Mouse (Mus musculus): ENCODE measurements at regions not wholly inside any gene's neighbourhood (a gene's known extent, or its start where the extent isn't known, plus 50 kb on each side); places are given as distances from the start of the nearest gene placed in this dataset.

DNA sequence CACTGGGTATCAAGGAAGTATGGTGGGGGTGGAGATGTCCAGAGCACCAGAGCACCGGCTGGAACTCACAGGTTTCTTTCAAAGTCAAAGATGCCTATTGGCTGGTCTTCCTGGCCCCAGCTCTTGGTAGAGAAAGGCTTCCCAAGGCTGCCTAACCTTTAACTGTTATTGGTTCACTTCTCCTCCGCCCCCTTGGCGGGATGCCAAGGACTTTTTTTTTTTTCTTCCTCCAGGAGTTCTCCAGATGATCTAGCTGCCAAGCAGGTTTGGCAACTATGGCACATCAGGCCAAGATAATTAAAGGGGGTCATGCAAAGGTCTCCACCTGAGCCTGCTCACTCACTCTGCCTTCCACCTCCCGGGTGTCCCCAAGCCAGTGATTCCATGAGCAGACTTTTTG lies 67.5 kb downstream of the Sc5d start:
- DNase-seq: peak in 1 of 2 experiments; percentile 41
- TF ChIP-seq CTCF (IDR thresholded peaks at IDR 0.05; ENCODE audit: borderline replicate concordance, insufficient read depth, low read depth, low read length) (no peak), POLR2A (IDR thresholded peaks at IDR 0.05; ENCODE audit: borderline replicate concordance, insufficient read depth, low read length) (no peak)
- no peak overlapping the region for H3K4me3 ChIP-seq (replicated peaks; ENCODE audit: insufficient read depth, low read depth, low read length)
- H3K27ac ChIP-seq (ENCODE audit: insufficient read depth, low read length): no peak overlapping the region
- H3K4me1 ChIP-seq (ENCODE audit: control insufficient read depth, insufficient read depth, low read length): peaks cover 3% of the 10 kb centered on the region
- 68% methylated on average over 4 of the region's 4 CpGs for WGBS
- no peaks in the 10 kb centered on the region for H3K27me3 ChIP-seq (ENCODE audit: control insufficient read depth, insufficient read depth, low read length)

DNA sequence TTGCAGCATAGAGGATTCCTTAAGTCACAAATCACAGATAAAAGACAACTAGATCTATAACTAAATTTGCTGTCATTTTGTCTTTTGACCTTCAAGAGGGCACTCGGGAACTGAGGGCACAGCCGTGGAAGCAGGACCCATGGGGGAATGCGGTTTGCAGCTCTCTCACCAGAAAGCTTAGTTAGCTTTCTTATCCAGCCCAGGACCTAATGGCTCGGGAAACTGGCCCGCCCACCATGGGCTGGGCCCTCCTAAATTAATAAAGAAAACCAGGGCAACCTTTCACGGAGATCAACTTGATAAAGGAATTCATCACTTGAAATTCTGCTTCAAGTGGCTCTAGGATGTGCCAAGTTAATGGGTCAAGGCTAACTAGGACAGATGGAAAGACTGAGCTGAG lies 67.9 kb downstream of the Sc5d start:
- Histone ChIP-seq H3K4me3 (replicated peaks; ENCODE audit: insufficient read depth, low read depth, low read length) (no peak overlapping the region), H3K27me3 (ENCODE audit: control insufficient read depth, insufficient read depth, low read length) (no peaks in the 10 kb centered on the region), H3K27ac (ENCODE audit: insufficient read depth, low read length) (no peak overlapping the region), H3K4me1 (ENCODE audit: control insufficient read depth, insufficient read depth, low read length) (peaks cover 3% of the 10 kb centered on the region)
- no peak for DNase-seq
- 90% methylated on average over 6 of the region's 6 CpGs for WGBS
- TF ChIP-seq POLR2A (IDR thresholded peaks at IDR 0.05; ENCODE audit: borderline replicate concordance, insufficient read depth, low read length): no peak
- TF ChIP-seq CTCF (IDR thresholded peaks at IDR 0.05; ENCODE audit: borderline replicate concordance, insufficient read depth, low read depth, low read length): no peak

- Histone ChIP-seq H3K4me1 (ENCODE audit: control insufficient read depth, insufficient read depth, low read length) (peaks cover 3% of the 10 kb centered on the region), H3K4me3 (replicated peaks; ENCODE audit: insufficient read depth, low read depth, low read length) (no peak overlapping the region), H3K27me3 (ENCODE audit: control insufficient read depth, insufficient read depth, low read length) (no peaks in the 10 kb centered on the region), H3K27ac (ENCODE audit: insufficient read depth, low read length) (no peak overlapping the region)
- 89% methylated on average over 8 of the region's 8 CpGs for WGBS
- no peak for DNase-seq
- no peak for TF ChIP-seq POLR2A (IDR thresholded peaks at IDR 0.05; ENCODE audit: borderline replicate concordance, insufficient read depth, low read length)
- no peak for TF ChIP-seq CTCF (IDR thresholded peaks at IDR 0.05; ENCODE audit: borderline replicate concordance, insufficient read depth, low read depth, low read length)
Measured at GRCm38 (mm10) chr9:42195651-42196050, 68.4 kb downstream of the Sc5d start.

DNA sequence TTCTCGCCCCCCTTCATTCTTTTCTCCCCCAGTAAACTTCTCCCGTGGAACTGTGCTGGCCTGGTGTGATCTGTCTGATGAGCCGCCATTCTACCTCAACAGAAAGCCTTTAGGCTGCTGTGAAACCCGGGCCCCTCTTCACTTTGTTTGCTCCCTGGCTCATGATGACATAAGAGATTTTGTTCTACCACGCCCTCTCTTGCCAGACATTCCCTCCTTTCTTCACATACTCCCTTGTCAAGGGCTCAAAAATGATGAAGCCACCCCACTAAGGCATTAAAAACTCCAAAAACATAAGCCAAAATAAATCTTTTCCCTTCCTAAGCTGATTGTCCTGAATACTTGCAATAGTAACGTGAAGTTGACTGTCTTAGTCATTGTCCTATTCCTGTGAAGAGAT lies 69.1 kb downstream of the Sc5d start:
- no peak for DNase-seq
- H3K27me3 ChIP-seq (ENCODE audit: control insufficient read depth, insufficient read depth, low read length): no peaks in the 10 kb centered on the region
- WGBS: 95% methylated on average over 6 of the region's 6 CpGs
- TF ChIP-seq POLR2A (IDR thresholded peaks at IDR 0.05; ENCODE audit: borderline replicate concordance, insufficient read depth, low read length): no peak
- no peak for TF ChIP-seq CTCF (IDR thresholded peaks at IDR 0.05; ENCODE audit: borderline replicate concordance, insufficient read depth, low read depth, low read length)
- no peak overlapping the region for H3K27ac ChIP-seq (ENCODE audit: insufficient read depth, low read length)
- H3K4me1 ChIP-seq (ENCODE audit: control insufficient read depth, insufficient read depth, low read length): peaks cover 3% of the 10 kb centered on the region
- no peak overlapping the region for H3K4me3 ChIP-seq (replicated peaks; ENCODE audit: insufficient read depth, low read depth, low read length)

GRCm38 (mm10) chr9:42194176-42194575 lies 69.9 kb downstream of the Sc5d start:
- DNase-seq: no peak
- Histone ChIP-seq H3K4me1 (ENCODE audit: control insufficient read depth, insufficient read depth, low read length) (peaks cover 5% of the 10 kb centered on the region), H3K27me3 (ENCODE audit: control insufficient read depth, insufficient read depth, low read length) (no peaks in the 10 kb centered on the region), H3K4me3 (replicated peaks; ENCODE audit: insufficient read depth, low read depth, low read length) (no peak overlapping the region), H3K27ac (ENCODE audit: insufficient read depth, low read length) (no peak overlapping the region)
- no peak for TF ChIP-seq CTCF (IDR thresholded peaks at IDR 0.05; ENCODE audit: borderline replicate concordance, insufficient read depth, low read depth, low read length)
- no peak for TF ChIP-seq POLR2A (IDR thresholded peaks at IDR 0.05; ENCODE audit: borderline replicate concordance, insufficient read depth, low read length)
- 57% methylated on average over 2 of the region's 2 CpGs for WGBS

DNA sequence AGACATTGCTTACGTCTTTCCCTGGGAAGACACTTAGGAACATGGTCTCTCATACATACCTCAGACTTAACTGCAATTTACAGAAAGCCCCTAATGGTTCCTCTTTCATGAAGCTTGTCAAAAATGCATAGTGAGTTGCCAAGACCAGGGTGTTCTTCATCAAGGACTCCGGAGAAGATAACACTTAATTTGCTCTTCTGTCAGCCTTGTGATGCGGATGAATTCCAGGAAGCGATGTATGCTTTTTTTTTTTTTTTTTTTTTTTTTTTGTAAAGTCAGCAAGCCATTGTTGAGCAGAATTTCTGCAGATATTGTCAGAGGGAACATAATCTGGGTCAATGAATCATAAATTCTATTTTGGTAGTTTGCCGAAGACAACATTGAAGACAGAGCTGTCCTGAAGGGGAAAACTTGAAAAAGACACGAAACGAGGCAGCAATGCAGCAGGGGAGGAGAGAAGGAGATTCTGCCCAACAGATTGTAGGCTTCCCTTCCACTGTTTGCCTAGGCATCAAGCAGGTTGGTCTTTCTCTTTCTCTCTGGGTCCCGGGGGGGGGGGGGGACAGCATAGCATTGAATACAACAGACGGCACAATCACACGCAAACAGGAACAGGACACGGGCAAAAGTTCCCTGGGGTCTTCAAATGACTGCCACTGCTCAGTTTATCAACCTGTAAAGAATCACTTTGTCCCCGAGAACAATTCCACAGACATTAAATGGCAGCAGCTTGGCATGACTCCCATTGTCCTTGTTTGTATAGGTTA lies 69.1 kb upstream of the Sorl1 start:
- no peak overlapping the region for H3K4me3 ChIP-seq (replicated peaks; ENCODE audit: insufficient read depth, low read depth, low read length)
- TF ChIP-seq POLR2A (IDR thresholded peaks at IDR 0.05; ENCODE audit: borderline replicate concordance, insufficient read depth, low read length) (no peak), CTCF (IDR thresholded peaks at IDR 0.05; ENCODE audit: borderline replicate concordance, insufficient read depth, low read depth, low read length) (no peak)
- H3K27me3 ChIP-seq (ENCODE audit: control insufficient read depth, insufficient read depth, low read length): no peaks in the 10 kb centered on the region
- peaks cover 16% of the 10 kb centered on the region for H3K4me1 ChIP-seq (ENCODE audit: control insufficient read depth, insufficient read depth, low read length)
- WGBS: 58% methylated on average over 12 of the region's 12 CpGs
- no peak overlapping the region for H3K27ac ChIP-seq (ENCODE audit: insufficient read depth, low read length)
- no peak for DNase-seq

DNA sequence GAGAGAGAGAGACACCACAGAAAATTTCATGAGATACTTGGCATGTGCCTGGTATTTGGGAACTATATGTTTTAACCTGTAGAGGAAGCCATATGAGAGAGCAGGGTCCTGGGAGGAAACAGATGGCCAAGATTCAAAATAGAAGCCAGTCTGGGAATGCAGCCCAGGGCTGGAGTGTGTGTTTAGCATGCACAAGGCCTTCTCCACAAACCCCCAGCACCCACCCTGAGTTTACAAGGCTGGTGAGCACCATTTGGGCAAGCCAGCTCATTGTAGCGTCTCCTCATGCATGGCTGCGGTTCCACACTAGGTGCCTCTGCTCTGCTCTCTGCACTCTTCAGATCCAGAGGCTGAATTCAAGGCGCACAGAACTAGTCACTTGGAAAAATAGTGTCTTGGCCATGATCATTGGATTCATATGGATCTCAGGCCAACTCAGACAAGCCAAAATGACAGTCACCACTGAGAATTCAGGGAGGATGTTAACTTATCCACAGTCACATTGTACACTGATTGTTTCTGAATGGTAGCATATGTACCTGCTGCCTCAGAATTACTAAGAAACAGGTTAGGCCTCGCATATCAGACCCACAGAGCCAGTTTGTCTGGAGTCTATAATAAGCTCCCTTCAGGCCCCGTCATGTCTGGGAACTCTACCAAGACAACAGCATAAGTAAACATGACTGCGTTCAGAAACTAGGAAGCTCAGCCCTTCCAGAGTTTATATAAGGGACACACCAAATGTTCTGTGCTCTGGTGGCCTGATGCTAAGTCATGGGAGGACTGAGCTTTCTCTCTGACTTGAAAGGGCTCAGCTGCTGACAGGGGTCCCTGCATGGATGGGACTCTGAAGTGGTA lies 63.5 kb upstream of the Sorl1 start:
- H3K27ac ChIP-seq (ENCODE audit: insufficient read depth, low read length): peak overlapping the region; percentile 23
- peaks cover 46% of the 10 kb centered on the region for H3K4me1 ChIP-seq (ENCODE audit: control insufficient read depth, insufficient read depth, low read length)
- no peak overlapping the region for H3K4me3 ChIP-seq (replicated peaks; ENCODE audit: insufficient read depth, low read depth, low read length)
- no peaks in the 10 kb centered on the region for H3K27me3 ChIP-seq (ENCODE audit: control insufficient read depth, insufficient read depth, low read length)
- DNase-seq: peak; percentile 80 to 90
- WGBS: 8% methylated on average over 6 of the region's 6 CpGs
- TF ChIP-seq CTCF (IDR thresholded peaks at IDR 0.05; ENCODE audit: borderline replicate concordance, insufficient read depth, low read depth, low read length) (no peak), POLR2A (IDR thresholded peaks at IDR 0.05; ENCODE audit: borderline replicate concordance, insufficient read depth, low read length) (no peak)
